Mouse (Mus musculus): ENCODE measurements around the gene Aqp8.

The Aqp8 gene

GRCm38 (mm10) chr7:123465692-123466387 is 3.7 kb downstream of the Aqp8 start:
- in situ Hi-C loops (cut with MboI; ENCODE audit: unreplicated experiment in 2 of 2): loop anchor here (5.0 to 25.0 kb wide), 6 partner anchors 259 to 1254 kb away; partner anchors contain the start of gene Chp2 (in 1 of the 2)

GRCm38 (mm10) chr7:123467961-123468360 is 5.9 kb downstream of the Aqp8 start:
- in situ Hi-C loops (cut with MboI; ENCODE audit: unreplicated experiment in 2 of 2): loop anchor here (5.0 to 25.0 kb wide), 6 partner anchors 261 to 1256 kb away; partner anchors contain the start of gene Chp2 (in 1 of the 2)

GRCm38 (mm10) chr7:123487703-123488102 is 25.6 kb downstream of the Aqp8 start:
- in situ Hi-C loops (cut with MboI; ENCODE audit: unreplicated experiment in 2 of 2): no loop called here

GRCm38 (mm10) chr7:123499481-123500238 is 37.6 kb downstream of the Aqp8 start:
- in situ Hi-C loops (cut with MboI; ENCODE audit: unreplicated experiment in 2 of 2): no loop called here

- in situ Hi-C loops (cut with MboI; ENCODE audit: unreplicated experiment in 2 of 2): no loop called here
Measured at GRCm38 (mm10) chr7:123500239-123501219, 38.4 kb downstream of the Aqp8 start, which contains the start of gene Zkscan2. Gene Zkscan2, minus strand, starts transcription at chr7:123500449.

GRCm38 (mm10) chr7:123503358-123503757 is 41.3 kb downstream of the Aqp8 start:
- in situ Hi-C loops (cut with MboI; ENCODE audit: unreplicated experiment in 2 of 2): no loop called here

GRCm38 (mm10) chr7:123507946-123508345 is 45.9 kb downstream of the Aqp8 start:
- in situ Hi-C loops (cut with MboI; ENCODE audit: unreplicated experiment in 2 of 2): no loop called here

Measured in v-Abl transformed pro-B cells (cell line).